Mouse (Mus musculus) megakaryocyte, embryonic 14.5 days (primary cell): ENCODE data around the gene Zbed6.

Source experiments
- FLI1 ChIP-seq: IDR thresholded peaks from 2 replicates; pipeline ENCODE4 v1.6.1; 2012; ENCODE audit warnings: low read length, inconsistent platforms, mixed read lengths
- GATA1 ChIP-seq: IDR thresholded peaks from 3 replicates; pipeline ENCODE4 v1.6.1; 2012; ENCODE audit warnings: mixed read lengths, low read length, inconsistent platforms, borderline replicate concordance

DNA sequence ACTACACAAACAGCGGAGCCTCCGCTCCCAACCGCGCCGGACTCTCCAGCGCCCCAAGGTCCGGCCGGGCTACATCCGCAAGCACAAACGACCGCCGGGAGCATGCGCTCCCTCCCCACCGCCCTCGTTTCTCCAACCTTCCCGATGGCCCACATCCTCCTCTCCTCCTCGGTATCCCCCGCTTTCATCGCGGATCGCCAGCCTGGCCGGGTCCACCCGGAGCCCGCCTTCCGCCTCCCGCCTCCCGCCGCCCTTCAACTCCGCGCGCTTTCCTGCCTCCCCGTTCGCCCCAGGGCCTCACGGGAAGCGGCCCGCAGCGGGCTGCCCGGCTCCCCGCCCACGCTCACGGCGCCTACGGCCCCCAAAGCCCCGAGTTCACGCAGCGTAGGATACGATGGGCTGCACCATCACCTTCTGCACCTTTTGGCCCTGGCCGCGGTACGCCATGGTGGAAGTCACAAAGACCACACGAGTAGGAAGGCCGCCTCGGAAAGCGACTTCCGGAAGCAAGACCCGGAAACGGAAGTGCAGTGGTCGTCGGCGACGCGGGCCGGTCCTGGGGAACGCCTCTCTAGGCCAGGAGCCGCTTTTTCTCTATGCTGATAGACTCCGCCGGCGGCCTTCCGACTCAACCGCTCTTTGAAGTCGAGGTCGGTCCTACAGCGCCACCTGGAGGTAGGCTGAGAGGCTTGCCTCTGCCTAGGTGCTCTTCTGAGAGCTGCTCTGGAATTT lies 50.7 kb downstream of the Zbed6 start, which contains the start of gene Snrpe:
- TF ChIP-seq GATA1 (no peak), FLI1 (peak; percentile 97)
